Comparison of ENCODE assay signal across 10 mouse cellular contexts in the genomic region with DNA sequence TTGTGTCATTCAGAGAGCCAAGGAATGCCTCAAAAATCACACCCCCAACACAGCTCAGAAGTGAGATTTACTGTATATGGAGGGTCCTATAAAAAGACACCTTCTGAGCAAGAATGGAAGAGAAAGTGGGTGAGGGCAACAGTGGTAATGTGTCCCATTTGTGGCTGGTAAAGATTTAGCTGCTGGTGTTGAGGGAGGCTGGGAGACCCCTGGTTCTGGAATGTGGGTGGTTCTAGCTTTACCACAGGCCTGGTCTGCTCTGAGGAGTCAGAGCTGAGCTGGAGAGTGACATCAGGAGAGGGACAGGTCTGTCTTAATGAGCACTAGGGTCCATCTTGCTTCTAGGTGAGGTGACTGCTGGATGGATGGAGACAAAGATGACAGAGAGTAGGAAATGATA. TPM values are rescaled to one million over a fixed set of nuclear protein-coding genes. Genes with fewer than 3 reads are reported as not detected.
DNase-seq lines count a peak whose midpoint lies in the region; ATAC-seq lines count a peak whose summit lies in the region.
"Not testable (repeated sequence)": the region's sequence is repeated elsewhere in the genome, so short reads cannot be mapped to it uniquely, and the experiment has no call there.
"Had no signal": no experiment of that assay in that cellular context is flagged by ENCODE, and none has a peak within 500 bp of the region (broad histone marks: within the 10 kb centered on the region; RNA-seq: fewer than 3 reads in every experiment).

No protein-coding gene starts in this region.

- not testable (repeated sequence) for H3K36me3 ChIP-seq in forebrain, embryonic 11.5 days (ENCODE audit: control insufficient read depth, insufficient read depth, low read length)

- peak; percentile 3 for DNase-seq in forebrain, embryonic 11.5 days (ENCODE audit: low spot score)
- peak; percentile 53 for DNase-seq in heart, adult 11 months

- not testable (repeated sequence) for ATAC-seq in forebrain, embryonic 11.5 days (replicated peaks; ENCODE audit: low FRiP score)
- ATAC-seq in frontal cortex, adult (ENCODE audit: low TSS enrichment) = peak; percentile 55; the same call in 1 of the 2 replicates

- H3K27me3 ChIP-seq in forebrain, embryonic 11.5 days (ENCODE audit: control insufficient read depth, insufficient read depth, low read length) = not testable (repeated sequence)

- not testable (repeated sequence) for H3K4me2 ChIP-seq in forebrain, embryonic 11.5 days (ENCODE audit: low read depth, low read length, severe bottlenecking)

- H3K27ac ChIP-seq in forebrain, embryonic 11.5 days (ENCODE audit: low read depth, low read length) = not testable (repeated sequence)

- H3K9ac ChIP-seq in forebrain, embryonic 11.5 days (ENCODE audit: low read length) = not testable (repeated sequence)

- not testable (repeated sequence) for H3K4me1 ChIP-seq in forebrain, embryonic 11.5 days (replicated peaks; ENCODE audit: control insufficient read depth, insufficient read depth, low read length)

- H3K4me3 ChIP-seq in forebrain, embryonic 11.5 days (ENCODE audit: low read depth, low read length) = not testable (repeated sequence)

- H3K9me3 ChIP-seq in forebrain, embryonic 11.5 days (ENCODE audit: control insufficient read depth, low read length) = not testable (repeated sequence)

RNA-seq across cellular contexts. Expression of a gene that starts 29.0 kb away (rescaled TPM):
- polyA plus RNA-seq in forebrain, embryonic 11.5 days (2014; fragmentation: Nextera tagmentation; extraction: Ambion mirVana) = not detected in 2 replicates
- polyA plus RNA-seq: brain, embryonic 14.5 days; C2C12; G1E had no signal

RNA-seq across cellular contexts. Expression of a gene that starts 34.3 kb away (rescaled TPM):
- polyA plus RNA-seq in forebrain, embryonic 11.5 days (2014; fragmentation: Nextera tagmentation; extraction: Ambion mirVana) = not detected in 2 replicates
- polyA plus RNA-seq: adrenal gland, adult 2 months; brain, embryonic 14.5 days; CD4-positive, CD25-positive, alpha-beta regulatory T cell, adult 4 months; G1E had no signal

RNA-seq across cellular contexts. Expression of a gene that starts 36.7 kb away (rescaled TPM):
- not detected in 2 replicates for polyA plus RNA-seq in forebrain, embryonic 11.5 days (2014; fragmentation: Nextera tagmentation; extraction: Ambion mirVana)
- polyA plus RNA-seq: activated CD4-positive, CD25-positive, alpha-beta regulatory T cell, adult 4 months; adrenal gland, adult 2 months; brain, embryonic 14.5 days; C2C12; G1E; Patski had no signal

RNA-seq across cellular contexts. Expression of a gene that starts 49.8 kb away (rescaled TPM):
- not detected in 2 replicates for polyA plus RNA-seq in forebrain, embryonic 11.5 days (2014; fragmentation: Nextera tagmentation; extraction: Ambion mirVana)
- polyA plus RNA-seq: brain, embryonic 14.5 days; C2C12; G1E; Patski had no signal

RNA-seq across cellular contexts. Expression of a gene that starts 50.0 kb away (rescaled TPM):
- 7.6 and 8.3 TPM in 2 replicates for polyA plus RNA-seq in forebrain, embryonic 11.5 days (2014; fragmentation: Nextera tagmentation; extraction: Ambion mirVana)
